Mouse (Mus musculus) induced T-regulatory cell, adult 2 months (primary cell): Measurements from ENCODE around the gene Eif3c.

Experiments
- DNase-seq: peaks from one replicate; pipeline ENCODE4 v3.0.0-alpha.2; 2012; ENCODE audit warnings: low read depth

The Eif3c gene

DNA sequence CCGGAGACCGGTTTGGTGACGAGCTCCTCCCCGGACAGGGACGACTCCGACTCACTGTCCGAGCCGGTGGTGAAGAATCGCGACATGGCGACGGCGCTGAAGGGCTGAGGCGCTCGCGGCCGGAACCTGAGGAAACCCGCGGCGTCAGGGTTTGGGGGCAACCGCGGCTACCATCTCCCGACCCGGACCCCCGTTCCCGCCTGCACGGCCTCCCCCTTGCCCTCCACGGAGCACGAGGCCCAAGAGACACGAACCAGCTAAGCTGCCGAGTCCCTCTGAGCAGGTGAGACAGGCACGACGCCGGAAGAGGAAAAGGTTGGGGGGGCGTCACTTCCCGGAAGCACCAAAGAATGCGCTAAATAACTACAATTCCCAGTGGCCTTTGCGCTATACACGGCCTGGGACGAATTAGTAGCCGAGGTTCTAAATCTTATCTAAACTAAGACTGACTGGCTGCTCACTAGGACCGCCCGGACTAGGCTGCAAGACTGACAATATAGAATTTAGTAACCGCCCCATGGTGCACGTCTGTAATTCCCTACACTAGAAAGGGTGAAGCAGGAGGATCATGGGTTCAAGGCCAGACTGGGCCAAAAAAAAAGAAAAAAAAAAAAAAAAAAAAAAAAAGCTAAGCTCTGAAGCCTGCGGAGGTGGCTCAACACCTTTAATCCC is at the start of gene Eif3c:
Gene Eif3c (minus strand): TSS at position 318 of the 672 bp plus-strand sequence.
- DNase-seq, result peak; percentile 94

DNA sequence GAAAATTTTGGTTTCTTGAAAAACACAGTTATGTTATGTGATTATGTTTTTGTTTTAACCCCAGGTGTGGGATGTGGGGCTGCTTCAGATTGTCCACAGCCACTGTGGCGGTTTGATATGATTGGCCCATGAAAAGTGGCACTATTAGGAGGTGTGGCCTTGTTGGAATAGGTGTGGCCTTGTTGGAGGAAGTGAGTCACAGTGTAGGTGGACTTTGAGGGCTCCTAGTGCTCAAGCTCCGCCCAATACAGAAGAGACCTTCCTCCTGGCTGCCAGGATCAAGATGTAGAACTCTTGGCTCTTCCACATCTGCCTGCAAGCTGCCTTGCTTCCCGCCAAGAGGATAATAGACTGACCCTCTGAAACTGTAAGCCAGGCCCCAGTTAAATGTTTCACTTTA is 46.5 kb upstream of the Eif3c start:
- no peak for DNase-seq

DNA sequence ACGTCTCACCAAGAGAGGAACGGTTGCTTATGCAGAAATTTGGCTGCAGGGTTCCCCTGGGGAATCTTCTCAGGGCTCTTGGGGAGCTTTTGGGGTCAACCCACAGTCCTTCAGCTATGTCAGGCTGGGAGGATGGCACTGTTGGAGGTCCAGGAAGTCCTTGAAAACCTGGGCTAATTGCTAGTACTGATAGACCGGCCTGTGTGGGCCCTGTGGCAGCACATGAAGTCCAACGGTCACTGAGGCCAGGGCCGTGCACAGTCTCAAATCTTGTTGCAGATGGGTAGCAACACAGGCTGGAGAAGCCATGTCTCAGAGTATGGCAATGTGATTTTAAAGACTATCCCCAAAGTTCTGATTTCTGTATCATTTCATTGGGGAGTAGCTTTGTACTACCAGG is 41.6 kb upstream of the Eif3c start:
- DNase-seq, result no peak

DNA sequence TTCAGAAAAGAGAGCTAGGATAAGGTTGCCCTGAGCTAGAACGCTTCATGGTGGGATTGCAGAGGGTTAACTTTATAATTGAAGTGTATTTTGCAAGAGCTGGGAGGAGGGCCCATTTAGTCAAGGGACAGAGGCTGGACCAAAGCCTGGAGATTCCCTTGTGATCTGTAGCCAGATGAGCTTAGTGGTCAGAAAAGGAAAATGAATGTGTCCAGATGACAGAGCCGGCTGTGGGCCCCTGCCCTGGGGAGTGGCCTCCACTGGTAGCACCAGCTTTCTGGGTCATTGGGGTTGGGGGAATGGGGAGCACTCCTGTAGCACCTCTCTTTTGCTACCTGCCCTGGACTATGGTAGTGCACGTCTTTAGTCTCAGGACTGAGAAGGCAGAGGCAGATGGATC is 40.9 kb upstream of the Eif3c start:
- no peak for DNase-seq

DNA sequence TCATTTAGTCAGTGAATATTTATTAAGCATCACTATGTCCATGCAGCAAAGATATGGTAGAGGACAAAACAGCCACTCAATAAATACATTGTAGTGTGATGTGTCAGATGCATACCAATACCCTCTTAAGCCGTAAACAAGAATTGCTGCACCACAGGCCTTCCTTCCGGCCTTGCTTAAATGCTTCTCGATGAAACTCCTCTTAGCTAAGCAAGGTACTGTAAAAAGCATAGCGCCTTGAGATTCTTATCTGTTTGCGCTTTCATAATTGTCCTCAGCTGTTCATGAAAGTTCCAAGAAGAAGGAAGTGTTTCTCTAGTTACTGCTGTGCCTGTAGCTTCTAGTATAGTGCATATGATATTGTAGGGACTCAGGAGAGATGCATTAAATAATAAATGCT is 40.4 kb upstream of the Eif3c start:
- peak; percentile 60 for DNase-seq

DNA sequence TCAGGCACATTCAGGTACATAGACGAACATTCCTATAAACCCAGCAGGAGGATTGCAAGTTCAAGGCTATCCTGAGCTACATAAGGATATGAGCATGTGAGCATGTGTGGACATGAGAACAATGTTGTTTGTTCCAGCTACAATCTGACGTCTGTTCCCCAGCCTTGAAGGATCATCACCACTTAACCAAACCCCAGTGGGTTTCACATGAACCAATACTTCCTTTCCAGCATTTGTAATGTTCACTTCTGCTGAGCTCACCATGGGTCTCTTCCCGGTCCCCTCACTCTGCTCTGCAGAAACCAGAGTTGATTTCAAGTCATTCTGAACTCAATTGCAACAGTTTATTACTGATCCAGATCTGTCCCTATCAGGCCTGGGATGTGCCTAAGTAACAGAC is 36.4 kb upstream of the Eif3c start:
- no peak for DNase-seq

DNA sequence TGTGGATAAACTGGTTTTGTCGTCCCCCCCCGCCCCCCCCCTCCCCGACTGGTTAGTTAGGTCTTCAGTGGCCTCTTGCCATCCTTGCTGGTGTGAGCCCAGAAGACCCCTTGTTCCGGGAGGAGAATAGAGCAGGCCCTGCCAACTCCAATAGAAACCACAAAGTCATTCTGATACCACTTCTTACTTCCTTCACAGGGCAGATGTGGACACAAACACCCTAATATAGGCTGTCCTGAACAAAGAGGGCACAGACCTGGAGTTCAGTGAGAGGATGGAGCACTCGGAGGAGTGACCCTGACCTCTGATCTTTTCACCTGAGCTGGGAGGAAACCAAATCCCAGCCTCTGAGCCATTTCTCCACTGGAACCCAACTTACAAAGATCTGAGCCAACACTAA is 35.7 kb upstream of the Eif3c start:
- DNase-seq, result no peak

DNA sequence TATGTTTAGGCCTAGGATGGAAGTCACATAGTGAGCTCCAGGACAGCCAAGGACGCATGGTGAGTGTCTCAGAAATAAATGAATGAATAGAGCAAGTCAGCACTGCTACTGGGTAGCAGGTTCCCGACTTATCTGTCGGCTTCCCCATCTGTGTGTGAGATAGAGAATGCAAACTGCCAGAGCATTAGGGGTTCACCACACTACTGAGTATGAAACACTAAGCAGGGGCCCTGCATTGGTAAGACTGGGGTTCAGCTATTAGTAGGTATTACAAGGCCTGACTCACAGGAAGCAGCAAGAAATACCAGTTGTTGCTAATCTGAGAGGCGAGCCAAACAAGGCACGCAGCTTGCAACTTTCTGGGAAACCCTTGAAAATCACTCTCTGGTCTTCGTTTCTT is 32.7 kb upstream of the Eif3c start:
- DNase-seq, result no peak

DNA sequence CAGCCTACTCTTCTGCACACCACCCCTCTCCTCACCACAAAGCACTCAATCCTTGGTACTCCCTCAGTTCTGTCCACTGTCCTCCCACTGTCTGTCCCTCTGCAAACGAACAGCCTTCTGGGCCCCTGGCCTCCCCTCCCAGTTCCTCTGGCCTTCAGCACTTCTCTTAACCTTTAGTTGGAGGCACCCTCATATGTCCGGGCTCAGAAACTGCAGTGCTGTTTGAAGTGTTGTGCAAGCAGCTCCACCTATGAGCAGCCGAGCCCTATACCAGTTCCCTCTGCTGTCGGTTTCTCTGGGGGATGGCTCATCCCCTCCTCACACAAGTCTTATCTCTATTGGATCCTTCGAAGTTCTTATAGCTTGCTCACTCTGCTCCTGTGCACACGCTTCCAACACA is 30.2 kb upstream of the Eif3c start:
- no peak for DNase-seq

DNA sequence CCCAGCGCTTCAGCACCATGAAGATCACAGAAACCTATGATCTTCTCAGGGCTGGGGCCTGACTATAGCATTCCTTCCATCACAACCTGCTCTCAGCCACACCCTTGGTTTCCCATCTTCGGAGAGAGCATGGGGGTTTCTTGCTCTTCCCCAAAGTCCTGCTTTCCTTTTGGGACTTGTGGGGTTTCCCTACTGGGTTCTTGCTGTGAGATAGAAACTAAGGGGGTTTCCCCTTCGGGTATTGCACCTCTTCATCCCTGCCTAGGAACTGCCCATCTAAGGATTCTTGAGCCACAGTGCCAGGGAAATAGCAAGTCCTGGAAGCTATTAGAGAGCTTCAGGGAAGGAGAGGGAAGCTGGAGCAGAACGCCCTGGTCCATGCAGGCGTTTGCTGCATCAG is 29.7 kb upstream of the Eif3c start:
- no peak for DNase-seq

DNA sequence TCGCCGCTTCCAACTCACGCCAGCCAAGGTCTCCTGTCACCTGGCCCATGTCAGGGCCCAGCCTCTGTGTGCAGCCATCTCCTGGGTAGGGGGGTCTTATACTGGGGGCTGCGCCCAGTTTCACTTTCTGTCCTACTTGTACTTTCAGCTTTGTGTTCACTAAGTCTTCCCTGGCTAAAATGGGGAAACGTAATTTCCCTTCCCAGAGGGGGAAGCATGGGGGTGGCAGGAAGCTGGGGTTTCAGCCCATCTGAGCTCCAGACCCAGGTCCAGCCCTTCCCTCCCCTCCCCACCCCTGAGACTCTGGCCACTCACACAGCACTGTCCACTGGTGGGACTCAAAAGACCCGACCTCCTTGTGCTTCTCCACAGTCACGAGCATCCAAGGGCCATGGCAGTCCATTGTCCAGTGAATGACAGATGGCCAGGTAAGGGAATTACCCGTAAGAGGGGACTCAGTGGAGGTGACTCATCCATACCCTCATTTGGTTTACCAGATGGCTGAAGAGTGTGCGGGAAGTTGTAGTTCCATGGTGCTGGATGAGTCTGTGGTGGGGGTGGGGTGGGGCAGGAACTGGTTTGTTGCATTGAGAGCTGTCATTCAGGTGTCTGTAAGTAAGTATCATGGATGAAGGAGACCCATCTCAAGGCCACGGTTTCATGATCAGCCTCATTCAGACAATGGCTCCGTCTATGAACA is 28.8 kb upstream of the Eif3c start, which contains the start of gene Il27:
Gene Il27 (minus strand): TSS at position 80 of the 700 bp plus-strand sequence.
- DNase-seq, result no peak

DNA sequence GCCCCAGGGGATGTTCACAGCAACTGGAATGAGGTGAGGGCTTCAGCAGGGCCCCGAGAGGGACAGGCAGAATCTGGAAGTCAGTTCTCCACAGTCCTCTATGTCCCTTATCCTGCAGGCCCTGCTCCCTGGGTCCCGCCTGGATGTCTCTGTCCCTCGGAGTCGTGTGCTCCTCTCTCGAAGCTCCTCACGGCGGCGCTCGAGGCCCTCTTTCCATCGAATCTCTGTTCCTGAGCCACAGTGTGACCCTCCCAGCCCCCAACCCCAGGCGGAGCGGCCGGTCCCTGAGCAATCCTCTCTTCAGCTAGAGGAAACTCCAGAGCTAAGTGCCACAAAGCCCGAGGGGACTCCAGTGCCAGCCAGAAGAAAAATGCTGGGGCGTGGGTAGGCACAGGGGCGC is 21.6 kb upstream of the Eif3c start:
- no peak for DNase-seq

DNA sequence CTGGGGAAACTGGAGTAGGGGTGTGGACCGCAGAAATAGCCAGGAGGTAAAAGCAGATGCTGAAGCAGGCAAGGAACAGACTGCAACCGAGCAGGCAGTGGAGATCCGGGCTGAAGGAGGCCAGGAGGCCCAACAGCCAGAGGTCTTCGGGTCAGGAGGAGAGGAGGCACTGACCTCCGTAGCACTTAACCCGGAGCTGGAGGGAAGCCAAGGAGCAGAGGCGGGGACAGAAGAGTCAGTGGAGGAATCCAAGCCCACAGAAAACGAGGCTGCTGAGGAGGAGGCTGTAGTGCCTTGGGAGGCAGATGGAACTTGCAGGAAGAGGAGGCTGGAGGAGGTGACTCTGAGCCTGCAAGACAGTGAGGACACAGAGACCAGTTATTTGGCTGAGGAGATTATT is 20.6 kb upstream of the Eif3c start:
- DNase-seq, result no peak

DNA sequence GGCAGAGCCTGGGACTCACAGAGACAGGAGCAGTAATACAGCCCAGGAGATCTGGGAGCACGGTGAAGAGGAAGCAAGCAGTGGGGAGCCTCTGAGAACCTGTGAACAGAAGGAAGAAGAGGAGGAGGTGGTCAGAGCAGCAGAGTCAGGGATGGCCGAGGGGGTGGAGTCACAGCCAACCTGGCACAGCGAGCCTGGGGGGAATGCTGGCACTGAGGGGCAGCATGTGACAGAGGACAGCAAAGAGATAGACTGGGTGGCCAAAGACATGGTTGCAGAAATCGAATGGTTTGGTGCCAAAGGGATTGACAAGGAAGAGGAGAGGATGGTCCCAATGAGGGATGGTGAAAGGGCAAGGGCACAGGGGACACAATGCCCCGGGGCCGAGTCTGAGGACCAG is 19.5 kb upstream of the Eif3c start, which contains the start of gene Cln3:
Gene Cln3 (minus strand): TSS at position 101 of the 400 bp plus-strand sequence.
- DNase-seq, result no peak

DNA sequence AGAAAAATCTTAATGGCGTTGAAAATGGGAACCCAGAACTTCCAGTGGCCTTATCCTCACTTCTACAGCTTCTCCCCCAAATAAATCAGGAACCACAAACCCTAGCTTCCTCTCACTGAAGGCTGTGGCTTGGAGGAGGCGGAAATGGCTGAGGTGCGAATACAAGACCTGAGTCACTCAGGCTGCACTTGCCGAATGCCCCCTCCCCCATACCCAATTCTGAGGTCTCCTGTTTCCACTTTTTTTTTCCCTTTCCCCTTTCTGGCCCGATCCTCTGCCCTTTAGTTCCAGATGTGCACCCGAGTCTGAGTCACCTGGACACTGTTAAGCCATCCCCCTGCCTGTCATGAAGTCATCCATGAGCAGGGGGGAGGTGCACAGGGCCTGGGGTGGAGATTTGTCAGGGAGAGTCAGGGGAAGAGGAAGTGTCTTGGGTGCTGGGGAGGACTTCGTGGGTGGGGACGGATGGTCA is 18.3 kb upstream of the Eif3c start, which contains the start of gene Apobr:
Gene Apobr (plus strand): TSS at position 437 of the 472 bp plus-strand sequence.
- DNase-seq, result peak; percentile 81

DNA sequence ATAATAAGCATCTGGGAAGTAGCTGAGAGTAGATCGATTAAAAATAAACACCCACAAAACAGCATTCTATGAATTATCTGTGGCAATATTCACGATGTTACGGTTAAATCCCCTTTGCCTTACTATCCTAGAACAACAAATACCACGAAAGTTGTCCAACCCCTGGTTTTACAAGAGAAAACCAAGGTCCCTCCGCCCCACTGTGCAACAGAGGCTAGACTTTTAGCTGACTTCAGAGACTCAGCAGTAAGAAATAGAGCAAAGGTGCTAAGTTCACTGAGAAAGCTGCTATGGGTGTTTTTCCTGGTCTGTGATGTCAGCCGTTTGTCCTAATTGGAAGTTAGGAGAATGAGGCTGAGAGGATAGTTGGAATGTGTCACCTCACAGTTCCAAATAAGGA is 17.6 kb upstream of the Eif3c start:
- no peak for DNase-seq

DNA sequence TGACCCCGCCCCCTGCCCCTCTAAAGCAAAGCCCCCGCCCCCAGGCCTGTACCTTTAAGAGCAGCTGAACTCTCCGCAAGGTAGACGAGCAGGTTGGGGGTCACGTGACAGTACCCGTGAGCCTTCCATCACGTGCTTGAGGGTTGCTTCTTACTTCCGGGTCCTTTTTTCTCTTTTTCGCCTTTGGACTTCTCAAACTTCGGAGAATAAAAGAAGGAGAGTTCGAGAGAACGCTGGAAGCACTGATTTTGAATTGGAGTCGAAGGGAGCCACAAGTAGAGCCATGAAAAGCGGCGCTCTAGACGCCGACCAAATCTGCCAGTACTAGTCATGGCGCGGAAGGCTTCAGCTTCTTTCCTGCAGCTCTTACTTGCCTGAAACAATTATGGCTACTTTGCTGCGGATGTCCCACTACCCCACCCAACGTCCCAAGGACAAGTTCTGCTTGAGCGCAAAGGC is 17.1 kb upstream of the Eif3c start:
- DNase-seq, result peak; percentile 94

DNA sequence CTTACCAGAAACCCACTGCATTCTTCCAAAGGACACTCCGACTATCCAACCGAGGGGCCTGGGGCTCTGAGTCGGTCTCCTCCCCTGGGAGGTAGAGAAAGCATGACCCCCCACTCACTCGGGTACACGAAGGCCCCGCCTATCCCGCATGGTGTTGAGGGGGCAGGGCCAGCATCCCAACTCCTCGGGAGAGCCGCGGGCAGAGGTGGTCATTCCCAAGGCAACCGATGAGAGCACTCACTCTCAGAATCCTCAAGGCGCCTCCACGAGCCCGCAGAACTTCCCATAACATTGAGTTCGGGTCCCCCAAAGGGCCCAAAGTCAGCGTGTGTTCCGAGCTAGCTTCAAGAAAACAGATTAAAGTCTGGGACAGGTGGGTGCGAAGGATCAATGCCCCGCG is 16.5 kb upstream of the Eif3c start:
- no peak for DNase-seq

DNA sequence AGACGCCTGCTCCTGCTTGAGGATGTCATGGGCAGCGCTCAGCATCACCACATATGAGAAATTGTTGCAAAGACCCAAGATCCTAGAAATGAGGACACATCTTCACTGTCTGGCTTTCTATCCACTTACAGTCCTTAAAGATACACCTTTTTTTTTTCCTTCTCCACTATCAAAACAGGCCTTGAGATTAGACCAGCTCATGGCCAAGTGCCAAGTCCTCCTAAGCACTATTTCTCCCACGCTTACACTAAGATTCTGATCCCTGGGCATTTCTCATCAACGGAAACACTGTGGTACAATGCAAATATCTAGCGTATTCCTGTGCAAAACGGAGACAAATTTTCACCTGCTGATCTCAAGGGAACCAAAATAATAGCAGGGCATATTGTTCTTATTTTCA is 15.4 kb upstream of the Eif3c start:
- no peak for DNase-seq

DNA sequence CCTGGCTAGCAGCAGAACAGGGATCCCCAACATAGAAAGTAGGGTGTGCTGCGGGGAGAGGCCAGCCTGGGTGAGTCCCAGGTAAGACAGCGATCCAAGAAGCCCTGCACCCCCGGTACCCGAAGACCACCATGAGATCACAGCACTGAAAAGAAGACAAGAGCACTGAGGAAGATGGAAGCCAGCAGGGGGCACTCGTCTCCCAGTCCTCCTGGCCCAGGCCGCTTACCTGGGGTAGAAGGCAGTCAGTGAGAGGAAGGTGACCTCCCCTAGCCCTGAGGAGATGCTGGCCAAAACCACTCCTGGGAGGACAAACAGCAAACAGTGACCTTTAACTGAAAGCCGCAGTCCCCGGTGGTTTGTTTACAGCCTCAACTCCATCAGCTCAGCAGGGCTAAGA is 13.0 kb upstream of the Eif3c start:
- peak; percentile 69 for DNase-seq

DNA sequence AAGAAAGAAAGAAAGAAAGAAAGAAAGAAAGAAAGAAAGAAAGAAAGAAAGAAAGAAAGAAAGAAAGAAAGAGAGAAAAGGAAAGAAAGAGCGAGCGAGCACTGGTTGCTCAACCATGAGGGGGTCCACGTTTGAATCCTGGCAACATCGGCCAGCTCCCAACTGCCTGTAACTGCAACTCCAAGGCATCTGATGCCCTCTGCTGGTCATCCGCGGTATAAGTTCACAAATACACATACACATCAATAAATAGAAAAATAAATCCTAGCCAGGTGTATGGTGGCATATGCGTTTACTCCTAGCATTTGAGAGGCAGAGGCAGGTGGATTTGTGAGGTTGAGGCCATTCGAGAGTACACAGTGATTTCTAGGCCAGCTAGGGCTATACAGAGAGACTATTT is 10.7 kb upstream of the Eif3c start:
- peak; percentile 84 for DNase-seq

DNA sequence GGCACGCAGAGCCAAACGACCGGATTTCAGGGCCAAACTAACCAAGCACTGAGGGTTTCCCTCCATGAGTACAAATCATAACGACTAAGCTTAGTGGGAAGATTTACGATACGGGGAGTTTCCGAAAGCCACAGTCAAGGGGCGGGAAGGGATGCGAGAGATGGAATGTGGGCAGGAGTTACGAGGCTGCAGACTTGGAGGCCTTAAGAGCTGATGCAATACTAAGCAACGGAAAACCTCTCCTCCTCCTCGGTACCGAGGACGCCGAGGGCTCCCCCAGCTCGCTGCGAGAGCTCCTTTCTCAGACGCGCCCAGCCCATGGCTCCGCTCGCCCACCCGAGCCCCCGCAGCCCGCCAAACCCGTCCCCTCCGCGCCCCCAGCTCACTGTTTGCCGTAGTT is 518 bp downstream of the Eif3c start:
- DNase-seq, result peak; percentile 78

DNA sequence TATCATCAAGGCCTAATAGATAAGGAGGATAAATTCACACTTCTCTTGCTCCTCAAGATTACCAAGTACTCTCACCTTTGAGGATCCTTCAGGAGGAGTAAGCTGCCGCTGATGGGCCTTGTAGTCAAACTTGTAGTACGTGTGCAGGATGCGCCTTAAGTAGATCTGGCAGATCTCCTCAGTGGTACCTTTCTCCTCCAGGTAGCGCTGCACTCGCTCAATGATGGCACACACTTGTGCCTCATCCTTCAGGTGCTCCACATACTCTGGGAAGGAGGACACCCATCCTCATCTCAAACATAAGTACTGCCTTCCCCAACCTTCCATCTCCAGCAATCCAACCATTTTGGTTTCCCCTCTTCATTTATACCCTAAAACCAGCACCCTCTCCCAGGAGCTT is 9.6 kb downstream of the Eif3c start:
- DNase-seq, result no peak

DNA sequence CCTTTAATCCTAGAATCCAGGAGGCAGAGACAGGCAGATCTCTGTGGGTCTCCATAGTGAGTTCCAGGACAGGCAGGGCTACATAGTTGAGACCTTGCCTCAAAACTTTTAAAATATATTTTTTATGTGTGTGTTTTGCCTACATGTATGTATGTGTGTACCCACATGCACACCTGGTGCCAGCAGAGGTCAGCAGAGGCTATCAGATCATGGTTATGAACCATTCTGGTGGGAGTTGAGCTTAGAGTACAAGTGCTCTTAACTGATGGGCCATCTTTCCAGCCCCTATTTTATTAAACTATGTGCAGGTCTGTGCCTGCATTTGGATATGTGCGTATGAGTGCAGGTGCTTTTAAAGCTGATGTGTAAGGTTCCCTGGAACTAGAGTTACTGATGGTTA is 11.4 kb downstream of the Eif3c start:
- peak; percentile 61 for DNase-seq
